Mouse (Mus musculus) embryonic facial prominence, embryonic 12.5 days (tissue): ENCODE measurements at regions not wholly inside any gene's neighbourhood (a gene's known extent, or its start where the extent isn't known, plus 50 kb on each side); places are given as distances from the start of the nearest gene placed in this dataset.

Source experiments
- ATAC-seq: fragments of 200-750 bp; cut with Nextera tagmentation; 2 replicates; pipeline ENCODE4 v1.8.0; 2017; ENCODE audit not compliant: insufficient number of reproducible peaks, insufficient read depth, low FRiP score, low TSS enrichment
- H3K27ac ChIP-seq: fragments of 300-500 bp; sonication (generic); 2 replicates; pipeline ENCODE4 v1.5.1; 2016; ENCODE audit warnings: mild to moderate bottlenecking
- H3K27me3 ChIP-seq: fragments of 300-500 bp; sonication (generic); 2 replicates; pipeline ENCODE4 v1.6.1; 2016; ENCODE audit warnings: mild to moderate bottlenecking, moderate library complexity
- H3K36me3 ChIP-seq: fragments of 300-500 bp; sonication (generic); 2 replicates; pipeline ENCODE4 v1.6.1; 2016; ENCODE audit warnings: mild to moderate bottlenecking
- H3K4me1 ChIP-seq: fragments of 300-500 bp; sonication (generic); 2 replicates; pipeline ENCODE4 v1.6.1; 2016
- H3K4me2 ChIP-seq: fragments of 300-500 bp; sonication (generic); replicated peaks from 2 replicates; pipeline ENCODE4 v1.6.1; 2016; ENCODE audit warnings: mild to moderate bottlenecking, moderate library complexity
- H3K4me3 ChIP-seq: fragments of 300-500 bp; sonication (generic); 2 replicates; pipeline ENCODE4 v1.5.1; 2016; ENCODE audit warnings: mild to moderate bottlenecking
- H3K9ac ChIP-seq: fragments of 300-500 bp; sonication (generic); 2 replicates; pipeline ENCODE4 v1.6.1; 2016; ENCODE audit warnings: mild to moderate bottlenecking, moderate library complexity
- H3K9me3 ChIP-seq: fragments of 300-500 bp; sonication (generic); 2 replicates; pipeline ENCODE4 v1.6.1; 2016; ENCODE audit warnings: mild to moderate bottlenecking, moderate library complexity
- WGBS: fragments of 180-500 bp; shearing (Covaris S2); methylation state at CpG from one replicate; pipeline ENCODE4 v1.1.7; 2016; 5-methylcytosine and 5-hydroxymethylcytosine counted together

- ATAC-seq = no peak
- Histone ChIP-seq H3K9ac (no peak overlapping the region), H3K9me3 (no peaks in the 10 kb centered on the region), H3K36me3 (no peaks in the 10 kb centered on the region), H3K4me1 (peaks cover 28% of the 10 kb centered on the region), H3K27me3 (no peaks in the 10 kb centered on the region), H3K4me3 (no peak overlapping the region), H3K27ac (0 out of 2 replicates have a peak overlapping the region, but pooled peaks have one; percentile 25), H3K4me2 (peak overlapping the region; percentile 11)
- 20% methylated on average over 20 of the region's 20 CpGs for WGBS
Observed at GRCm38 (mm10) chr5:4496132-4496906, 261.5 kb downstream of the Fzd1 start.

DNA sequence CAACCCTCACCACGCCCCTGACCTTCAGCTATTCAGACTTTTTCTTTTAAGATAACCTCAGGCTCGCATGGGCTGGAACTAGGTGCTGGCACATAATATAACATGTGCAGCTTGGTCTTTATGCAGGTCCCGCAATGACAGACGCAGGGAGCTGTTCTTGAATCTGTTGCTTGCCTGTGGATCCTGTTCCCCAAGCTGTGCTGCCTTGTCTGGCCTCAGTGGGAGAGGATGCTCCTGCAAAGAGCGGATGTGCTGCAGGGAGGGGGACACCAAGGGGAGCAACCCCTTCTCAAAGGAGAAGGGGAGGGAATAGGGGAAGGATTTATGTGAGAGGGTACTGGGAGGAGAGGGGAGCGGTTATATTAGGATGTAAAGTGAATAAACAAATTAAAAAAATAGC lies 262.4 kb downstream of the Fzd1 start:
- H3K36me3 ChIP-seq = no peaks in the 10 kb centered on the region
- no peak overlapping the region for H3K4me2 ChIP-seq
- H3K9me3 ChIP-seq = no peaks in the 10 kb centered on the region
- H3K27ac ChIP-seq = no peak overlapping the region
- 59% methylated on average over 6 of the region's 6 CpGs for WGBS
- no peak overlapping the region for H3K4me3 ChIP-seq
- peaks cover 28% of the 10 kb centered on the region for H3K4me1 ChIP-seq
- no peak overlapping the region for H3K9ac ChIP-seq
- no peaks in the 10 kb centered on the region for H3K27me3 ChIP-seq
- no peak for ATAC-seq

- no peak overlapping the region for H3K9ac ChIP-seq
- H3K27me3 ChIP-seq = no peaks in the 10 kb centered on the region
- no peaks in the 10 kb centered on the region for H3K9me3 ChIP-seq
- peak; percentile 61; the same call in 1 of the 2 replicates for ATAC-seq
- no peaks in the 10 kb centered on the region for H3K36me3 ChIP-seq
- WGBS = 68% methylated on average over 4 of the region's 4 CpGs
- H3K27ac ChIP-seq = peak overlapping the region; percentile 88
- H3K4me2 ChIP-seq = 0 out of 2 replicates have a peak overlapping the region, but pooled peaks have one; percentile 17
- peaks cover 29% of the 10 kb centered on the region for H3K4me1 ChIP-seq
- H3K4me3 ChIP-seq = no peak overlapping the region
Observed at GRCm38 (mm10) chr5:4486391-4487132, 271.3 kb downstream of the Fzd1 start.

- peak overlapping the region; percentile 17; the same call in 1 of the 2 replicates for H3K4me2 ChIP-seq
- H3K4me3 ChIP-seq = no peak overlapping the region
- peak; percentile 86 for ATAC-seq
- H3K27ac ChIP-seq = peak overlapping the region; percentile 88
- no peaks in the 10 kb centered on the region for H3K36me3 ChIP-seq
- H3K4me1 ChIP-seq = peaks cover 29% of the 10 kb centered on the region
- no peak overlapping the region for H3K9ac ChIP-seq
- no peaks in the 10 kb centered on the region for H3K9me3 ChIP-seq
- no peaks in the 10 kb centered on the region for H3K27me3 ChIP-seq
- WGBS = 19% methylated on average over 10 of the region's 10 CpGs
Observed at GRCm38 (mm10) chr5:4485542-4486390, 272.1 kb downstream of the Fzd1 start.

GRCm38 (mm10) chr5:4484780-4485179 lies 273.1 kb downstream of the Fzd1 start:
- WGBS = 9% methylated on average over 6 of the region's 6 CpGs
- H3K4me1 ChIP-seq = peaks cover 29% of the 10 kb centered on the region
- H3K27me3 ChIP-seq = no peaks in the 10 kb centered on the region
- H3K4me2 ChIP-seq = 0 out of 2 replicates have a peak overlapping the region, but pooled peaks have one; percentile 17
- no peak for ATAC-seq
- H3K9me3 ChIP-seq = no peaks in the 10 kb centered on the region
- H3K9ac ChIP-seq = no peak overlapping the region
- peak overlapping the region; percentile 76 for H3K27ac ChIP-seq
- no peak overlapping the region for H3K4me3 ChIP-seq
- H3K36me3 ChIP-seq = no peaks in the 10 kb centered on the region

DNA sequence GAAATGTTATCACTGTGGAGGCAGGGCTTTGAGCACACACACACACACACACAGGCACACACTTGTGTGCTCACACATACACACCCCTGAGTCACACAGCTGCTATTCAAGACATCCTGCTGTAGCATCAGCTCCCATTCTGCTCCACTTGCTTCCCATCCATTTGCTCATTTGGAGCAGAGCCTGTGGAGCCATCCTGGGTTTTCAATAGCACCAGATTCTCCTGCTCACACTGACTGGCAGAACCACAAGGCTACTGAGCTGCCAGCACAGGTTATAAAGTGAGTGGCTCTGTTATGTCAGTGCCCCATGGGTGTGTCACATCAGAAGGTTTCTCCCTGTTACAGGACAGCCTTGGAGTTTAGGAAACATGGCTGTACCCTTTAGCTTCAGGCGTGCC lies 273.7 kb downstream of the Fzd1 start:
- no peak for ATAC-seq
- WGBS = 45% methylated on average over 1 of the region's 1 CpGs
- H3K4me2 ChIP-seq = no peak overlapping the region

DNA sequence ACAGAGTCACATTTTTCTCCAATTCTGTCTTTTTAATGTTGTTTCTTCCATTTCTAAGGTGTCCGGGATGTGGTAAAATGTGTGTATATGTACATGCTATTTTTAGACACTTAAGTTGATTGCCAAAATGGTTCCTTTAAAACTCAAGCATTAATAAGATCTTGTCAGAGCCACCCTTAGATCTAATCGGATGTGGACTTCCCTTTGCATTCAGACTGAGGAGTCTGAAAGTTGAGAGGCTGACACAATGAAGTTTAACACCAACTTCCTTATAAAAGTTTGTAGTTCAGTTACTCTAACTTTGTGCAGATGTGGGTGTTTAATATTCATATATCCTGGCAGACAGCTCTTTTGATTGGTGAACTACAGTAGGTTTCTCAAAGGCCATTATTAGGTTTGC lies 282.1 kb downstream of the Mterf1b start:
- Histone ChIP-seq H3K27me3 (no peaks in the 10 kb centered on the region), H3K9ac (no peak overlapping the region), H3K9me3 (no peaks in the 10 kb centered on the region), H3K4me2 (no peak overlapping the region), H3K4me1 (no peaks in the 10 kb centered on the region), H3K4me3 (no peak overlapping the region), H3K27ac (no peak overlapping the region), H3K36me3 (no peaks in the 10 kb centered on the region)
- 74% methylated on average over 2 of the region's 2 CpGs for WGBS
- no peak for ATAC-seq

More for the DNA sequence above, 273.7 kb downstream of the Fzd1 start:
- Histone ChIP-seq H3K4me1 (peaks cover 24% of the 10 kb centered on the region), H3K9ac (no peak overlapping the region), H3K27me3 (no peaks in the 10 kb centered on the region), H3K27ac (peak overlapping the region; percentile 76), H3K4me3 (no peak overlapping the region), H3K36me3 (no peaks in the 10 kb centered on the region), H3K9me3 (no peaks in the 10 kb centered on the region)
